Mouse (Mus musculus) kidney, adult 2 months (tissue): ENCODE measurements around the gene Cd248.

ENCODE experiments used
- CTCF ChIP-seq: fragments of 200-500 bp; conservative IDR thresholded peaks from 2 replicates; pipeline ENCODE4 v1.5.1; 2011; ENCODE audit warnings: low read depth, mild to moderate bottlenecking, control low read depth, low read length, moderate library complexity, mixed read lengths; ENCODE audit not compliant: insufficient read depth, insufficient read length
- POLR2A ChIP-seq: fragments of 200-500 bp; IDR thresholded peaks from one replicate; pipeline ENCODE4 v1.6.1; 2011; ENCODE audit warnings: low read depth, low read length, control low read depth

GRCm38 (mm10) chr19:5036577-5036976, 31.3 kb upstream of the Cd248 start:
- TF ChIP-seq POLR2A = no peak
- TF ChIP-seq CTCF = no peak
